Mouse (Mus musculus) hindbrain, embryonic 10.5 days (tissue): Measurements from ENCODE around the gene Nfkbil1. TPM values are rescaled to one million over a fixed set of nuclear protein-coding genes. Genes with fewer than 3 reads are reported as not detected.

ENCODE experiments used
- DNase-seq: peaks from one replicate; pipeline ENCODE4 v3.0.0-alpha.2; 2017; ENCODE audit warnings: low spot score
- H3K27ac ChIP-seq: fragments of 300-500 bp; sonication (generic); 2 replicates; pipeline ENCODE4 v1.5.1; 2016; ENCODE audit warnings: mild to moderate bottlenecking, moderate library complexity
- H3K27me3 ChIP-seq: fragments of 300-500 bp; sonication (generic); 2 replicates; pipeline ENCODE4 v1.6.1; 2016; ENCODE audit warnings: mild to moderate bottlenecking; ENCODE audit not compliant: poor library complexity, insufficient read depth, severe bottlenecking
- H3K36me3 ChIP-seq: fragments of 300-500 bp; sonication (generic); 2 replicates; pipeline ENCODE4 v1.6.1; 2016; ENCODE audit warnings: mild to moderate bottlenecking, moderate library complexity
- H3K4me1 ChIP-seq: fragments of 300-500 bp; sonication (generic); replicated peaks from 2 replicates; pipeline ENCODE4 v1.6.1; 2016; ENCODE audit warnings: mild to moderate bottlenecking
- H3K4me3 ChIP-seq: fragments of 300-500 bp; sonication (generic); 2 replicates; pipeline ENCODE4 v1.5.1; 2016; ENCODE audit warnings: mild to moderate bottlenecking, moderate library complexity
- H3K9me3 ChIP-seq: fragments of 300-500 bp; sonication (generic); 2 replicates; pipeline ENCODE4 v1.6.1; 2016; ENCODE audit warnings: mild to moderate bottlenecking, moderate library complexity
- WGBS: fragments of 180-500 bp; shearing (Covaris S2); methylation state at CpG from one replicate; pipeline ENCODE4 v1.1.7; 2016; 5-methylcytosine and 5-hydroxymethylcytosine counted together
- polyA plus RNA-seq: library from polyadenylated mRNA; unstranded; fragments of >200 nt; fragmentation: Nextera tagmentation; extraction: Ambion mirVana; gene quantifications from 2 replicates; pipeline ENCODE4 v1.2.1, GENCODE M21; 2016

The Nfkbil1 gene
- polyA plus RNA-seq, 1 experiment from 2014 or later: 11.6 TPM

GRCm38 (mm10) chr17:35172445-35173234 is 63.0 kb downstream of the Nfkbil1 start:
- no peak for DNase-seq
- Histone ChIP-seq H3K4me3 (no peak overlapping the region), H3K4me1 (no peaks in the 10 kb centered on the region), H3K36me3 (no peaks in the 10 kb centered on the region), H3K9me3 (no peaks in the 10 kb centered on the region), H3K27me3 (no peaks in the 10 kb centered on the region; the same call in 1 of the 2 replicates), H3K27ac (no peak overlapping the region)
- WGBS: 71% methylated on average over 11 of the region's 11 CpGs

Other genes starting within 250 kb of the Nfkbil1 start
- gene Vars, start 234.8 kb downstream of the Nfkbil1 start, polyA plus RNA-seq: 176 and 199 TPM in 2 replicates
- gene Vwa7, start 219.2 kb downstream of the Nfkbil1 start, polyA plus RNA-seq: 0.10 and 0.24 TPM in 2 replicates
- gene Sapcd1, start 207.8 kb downstream of the Nfkbil1 start, polyA plus RNA-seq: 5.2 and 5.6 TPM in 2 replicates
- 3.9 and 6.4 TPM in 2 replicates for gene Msh5, start 189.0 kb downstream of the Nfkbil1 start, polyA plus RNA-seq
- gene Clic1, start 185.8 kb downstream of the Nfkbil1 start, polyA plus RNA-seq: 232 and 239 TPM in 2 replicates
- gene Ddah2, start 176.8 kb downstream of the Nfkbil1 start, polyA plus RNA-seq: 536 and 664 TPM in 2 replicates
- gene Ly6g6c, start 170.4 kb downstream of the Nfkbil1 start, polyA plus RNA-seq: 0.20 and 0.27 TPM in 2 replicates
- gene Mpig6b, start 169.6 kb downstream of the Nfkbil1 start, polyA plus RNA-seq: 0.76 and 1.1 TPM in 2 replicates
- 0.76 and 0.97 TPM in 2 replicates for gene Ly6g6e, start 158.9 kb downstream of the Nfkbil1 start, polyA plus RNA-seq
- 2.1 and 2.4 TPM in 2 replicates for gene Ly6g6d, start 157.7 kb downstream of the Nfkbil1 start, polyA plus RNA-seq
- gene Ly6g6f, start 150.2 kb downstream of the Nfkbil1 start, polyA plus RNA-seq: 0.67 and 0.80 TPM in 2 replicates
- 58.2 and 67.1 TPM in 2 replicates for gene Abhd16a, start 146.5 kb downstream of the Nfkbil1 start, polyA plus RNA-seq
- gene Ly6g5c, start 127.5 kb downstream of the Nfkbil1 start, polyA plus RNA-seq: not detected in 2 replicates
- 0.90 and 1.7 TPM in 2 replicates for gene Ly6g5b, start 120.4 kb downstream of the Nfkbil1 start, polyA plus RNA-seq
- 33.1 and 33.5 TPM in 2 replicates for gene Gpank1, start 114.3 kb downstream of the Nfkbil1 start, polyA plus RNA-seq
- 303 and 328 TPM in 2 replicates for gene Csnk2b, start 113.7 kb downstream of the Nfkbil1 start, polyA plus RNA-seq
- gene D17H6S53E, start 109.4 kb downstream of the Nfkbil1 start, polyA plus RNA-seq: 10.0 and 10.2 TPM in 2 replicates
- 0.16 and 0.49 TPM in 2 replicates for gene Apom, start 103.7 kb downstream of the Nfkbil1 start, polyA plus RNA-seq
- gene Bag6, start 100.6 kb downstream of the Nfkbil1 start, polyA plus RNA-seq: 70.3 and 77.6 TPM in 2 replicates
- gene Prrc2a, start 70.9 kb downstream of the Nfkbil1 start, polyA plus RNA-seq: 193 and 221 TPM in 2 replicates
- gene Aif1, start 59.7 kb downstream of the Nfkbil1 start, polyA plus RNA-seq: 4.2 and 6.5 TPM in 2 replicates
- 4.8 and 11.9 TPM in 2 replicates for gene Lst1, start 47.4 kb downstream of the Nfkbil1 start, polyA plus RNA-seq
- 0.17 and 0.19 TPM in 2 replicates for gene Ltb, start 41.4 kb downstream of the Nfkbil1 start, polyA plus RNA-seq
- gene Tnf, start 33.8 kb downstream of the Nfkbil1 start, polyA plus RNA-seq: not detected in 2 replicates
- gene Lta, start 30.4 kb downstream of the Nfkbil1 start, polyA plus RNA-seq: not detected in 2 replicates
- gene Gm16181, start 15.0 kb downstream of the Nfkbil1 start, polyA plus RNA-seq: 0.42 and 0.46 TPM in 2 replicates
- 7.6 and 12.9 TPM in 2 replicates for gene Atp6v1g2, start 2.1 kb downstream of the Nfkbil1 start, polyA plus RNA-seq
- 661 and 692 TPM in 2 replicates for gene Ddx39b, start 6.0 kb upstream of the Nfkbil1 start, polyA plus RNA-seq
- gene H2-D1, start 26.9 kb upstream of the Nfkbil1 start, polyA plus RNA-seq: 54.3 and 60.1 TPM in 2 replicates
- gene H2-Q1, start 84.6 kb upstream of the Nfkbil1 start, polyA plus RNA-seq: not detected in 2 replicates
- 0.73 and 0.76 TPM in 2 replicates for gene H2-Q2, start 106.5 kb upstream of the Nfkbil1 start, polyA plus RNA-seq
- 2.2 and 2.9 TPM in 2 replicates for gene H2-Q4, start 143.8 kb upstream of the Nfkbil1 start, polyA plus RNA-seq
- 0.90 and 1.4 TPM in 2 replicates for gene H2-Q6, start 189.1 kb upstream of the Nfkbil1 start, polyA plus RNA-seq
- 12.1 and 14.3 TPM in 2 replicates for gene H2-Q7, start 203.4 kb upstream of the Nfkbil1 start, polyA plus RNA-seq
- 0.17 and 0.21 TPM in 2 replicates for gene H2-Q10, start 234.3 kb upstream of the Nfkbil1 start, polyA plus RNA-seq